Mouse (Mus musculus) liver, embryonic 14.5 days (tissue): Measurements from ENCODE around the gene Olfr270. TPM values are rescaled to one million over a fixed set of nuclear protein-coding genes. Genes with fewer than 3 reads are reported as not detected.

Experiments
- ATAC-seq: fragments of 200-750 bp; cut with Nextera tagmentation; 2 replicates; pipeline ENCODE4 v1.8.0; 2017; ENCODE audit warnings: moderate number of reproducible peaks, mild to moderate bottlenecking, moderate library complexity; ENCODE audit not compliant: insufficient read depth
- DNase-seq, 3 experiments: peaks; one replicate each; pipeline ENCODE4 v3.0.0-alpha.2; 2012 to 2013; ENCODE audit warnings: low read depth in 3 of 3, low spot score in 3 of 3
- H3K27ac ChIP-seq: fragments of 300-500 bp; sonication (generic); 2 replicates; pipeline ENCODE4 v1.5.1; 2014; ENCODE audit warnings: moderate library complexity, mild to moderate bottlenecking, control low read depth, inconsistent platforms
- H3K27me3 ChIP-seq: fragments of 300-500 bp; sonication (generic); 2 replicates; pipeline ENCODE4 v1.6.1; 2014; ENCODE audit warnings: mild to moderate bottlenecking, low read length, moderate library complexity; ENCODE audit not compliant: control insufficient read depth, insufficient read depth
- H3K36me3 ChIP-seq: fragments of 300-500 bp; sonication (generic); replicated peaks from 2 replicates; pipeline ENCODE4 v1.6.1; 2014; ENCODE audit warnings: low read depth; ENCODE audit not compliant: control insufficient read depth, insufficient read depth
- H3K4me1 ChIP-seq, 2 experiments: fragments of 200-500 bp in 1 of 2; fragments of 300-500 bp in 1 of 2; sonication (generic) in 1 of 2; replicated peaks; 2 replicates each; pipeline ENCODE4 v1.6.1; 2012 to 2014; ENCODE audit warnings: antibody characterized with exemption in 1 of 2, inconsistent platforms in 1 of 2, low read length in 1 of 2; ENCODE audit not compliant: control insufficient read depth in 2 of 2, insufficient read depth in 2 of 2
- H3K4me2 ChIP-seq: fragments of 300-500 bp; sonication (generic); 2 replicates; pipeline ENCODE4 v1.6.1; 2014; ENCODE audit warnings: low read depth, mild to moderate bottlenecking, control low read depth, moderate library complexity
- H3K4me3 ChIP-seq, 2 experiments: fragments of 200-500 bp in 1 of 2; fragments of 300-500 bp in 1 of 2; sonication (generic) in 1 of 2; 2 replicates each; pipeline ENCODE4 v1.5.1; 2012 to 2014; ENCODE audit warnings: low read depth in 2 of 2, low read length in 2 of 2, mild to moderate bottlenecking in 2 of 2, control low read depth in 1 of 2, inconsistent platforms in 1 of 2, moderate library complexity in 1 of 2; ENCODE audit not compliant: insufficient read depth in 1 of 2
- H3K9ac ChIP-seq: fragments of 300-500 bp; sonication (generic); replicated peaks from 2 replicates; pipeline ENCODE4 v1.6.1; 2014; ENCODE audit warnings: mild to moderate bottlenecking, control low read depth, moderate library complexity
- H3K9me3 ChIP-seq: fragments of 300-500 bp; sonication (generic); 2 replicates; pipeline ENCODE4 v1.6.1; 2016; ENCODE audit warnings: low read length, mixed read lengths; ENCODE audit not compliant: control insufficient read depth
- CTCF ChIP-seq: IDR thresholded peaks from 2 replicates; pipeline ENCODE4 v1.5.1; 2016; ENCODE audit warnings: antibody characterized with exemption, low read depth, control low read depth
- EP300 ChIP-seq: IDR thresholded peaks from 2 replicates; pipeline ENCODE4 v1.6.1; 2016; ENCODE audit warnings: antibody characterized with exemption, low read depth
- WGBS: fragments of 180-500 bp; shearing (Covaris S2); extraction: QIAGEN DNeasy Blood & Tissue Kit; methylation state at CpG from one replicate; pipeline ENCODE4 v1.1.7; 2014; ENCODE audit not compliant: insufficient replicate concordance; 5-methylcytosine and 5-hydroxymethylcytosine counted together
- polyA plus RNA-seq, 2 experiments: library from polyadenylated mRNA; depleted of rRNA in 1 of 2; stranded (reverse) in 1 of 2; unstranded in 1 of 2; fragments of >200 nt; fragmentation: Nextera tagmentation in 1 of 2; extraction: Ambion mirVana in 1 of 2; gene quantifications; 2 replicates each; pipeline versions ENCODE4 v1.2.1 to v1.2.3; 2012 to 2014

Gene Olfr270
- polyA plus RNA-seq, 2 experiments = not detected

DNA sequence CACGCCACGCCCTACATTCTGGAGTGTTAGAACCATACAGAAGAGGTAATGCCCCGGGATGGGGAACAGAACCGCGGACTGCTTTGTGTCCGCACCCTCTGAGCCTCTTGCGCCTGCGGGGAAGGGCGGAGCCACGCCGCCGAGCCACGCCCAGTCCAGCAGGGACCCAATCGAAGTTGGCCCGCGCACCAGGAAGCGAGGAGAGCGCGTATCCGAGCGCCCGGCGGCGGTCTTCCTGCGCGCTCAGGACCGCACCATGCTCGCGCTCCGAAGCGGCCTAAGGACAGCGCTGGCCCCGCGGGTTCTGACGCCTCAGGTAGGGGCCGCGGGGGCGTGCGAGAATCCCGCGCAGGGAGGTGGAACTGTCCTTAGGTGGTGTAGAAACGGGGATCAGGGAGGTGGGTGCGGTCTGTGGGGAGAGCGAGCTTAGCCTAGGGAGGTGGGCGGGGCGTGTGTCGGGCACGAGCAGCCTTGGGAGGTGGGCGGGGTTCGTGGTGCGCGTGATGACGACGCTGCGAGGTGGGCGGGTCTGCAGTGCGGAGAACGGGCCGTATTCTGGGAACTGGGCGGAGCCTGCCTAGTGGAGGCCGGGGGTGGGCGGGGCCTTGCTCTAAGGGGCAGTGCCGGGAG is 47.5 kb downstream of the Olfr270 start, which contains the start of gene Nipsnap3b:
Gene Nipsnap3b, plus strand, starts transcription at position 149 of the 630 bp plus-strand sequence.
- Histone ChIP-seq H3K27me3 (no peaks in the 10 kb centered on the region), H3K4me3 (peak within 1 kb of the TSS; percentile 75 to 80), H3K4me2 (peak within 1 kb of the TSS; percentile 77), H3K36me3 (peaks cover 9% of the 10 kb centered on the region), H3K9me3 (no peaks in the 10 kb centered on the region; the same call in 1 of the 2 replicates), H3K27ac (peak within 1 kb of the TSS; percentile 43; the same call in 1 of the 2 replicates), H3K4me1 (peaks cover 0 to 7% of the 10 kb centered on the region in 2 experiments; a peak in 2 of 4 replicates), H3K9ac (peak within 1 kb of the TSS; percentile 67)
- TF ChIP-seq EP300 (no peak), CTCF (no peak)
- DNase-seq = peak; percentile 85 to 90 (median 87)
- WGBS = under 1% methylated on average over 62 of the region's 63 CpGs
- ATAC-seq = peak; percentile 97

DNA sequence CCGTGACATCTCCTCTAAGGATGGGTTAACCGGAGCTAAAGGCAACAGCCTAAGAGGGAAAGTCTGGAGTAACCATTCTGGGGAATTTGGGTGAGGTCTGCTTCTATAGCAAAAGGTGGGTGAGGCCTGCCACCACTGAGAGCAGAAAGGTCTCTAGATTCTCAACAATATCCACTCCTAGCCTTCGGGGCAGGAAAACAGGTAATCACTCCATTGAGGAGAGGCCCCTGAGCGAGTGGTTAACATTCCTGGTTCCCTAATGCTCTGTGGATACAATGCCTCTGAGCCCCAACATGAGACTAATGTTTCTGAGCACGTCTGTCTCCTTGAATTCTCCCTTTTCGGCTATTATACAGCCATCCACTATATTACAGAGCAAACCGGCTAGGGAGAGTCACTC is 50.1 kb downstream of the Olfr270 start:
- H3K27me3 ChIP-seq = no peaks in the 10 kb centered on the region
- no peak overlapping the region for H3K4me2 ChIP-seq
- H3K9ac ChIP-seq = no peak overlapping the region
- ATAC-seq (no peak), DNase-seq (no peak)
- no peaks in the 10 kb centered on the region; the same call in 1 of the 2 replicates for H3K9me3 ChIP-seq
- H3K27ac ChIP-seq = no peak overlapping the region
- peaks cover 0 to 7% of the 10 kb centered on the region in 2 experiments; a peak in 2 of 4 replicates for H3K4me1 ChIP-seq
- no peak overlapping the region for H3K4me3 ChIP-seq
- H3K36me3 ChIP-seq = peaks cover 14% of the 10 kb centered on the region
- WGBS = 77% methylated on average over 7 of the region's 7 CpGs
- TF ChIP-seq CTCF (no peak), EP300 (no peak)

DNA sequence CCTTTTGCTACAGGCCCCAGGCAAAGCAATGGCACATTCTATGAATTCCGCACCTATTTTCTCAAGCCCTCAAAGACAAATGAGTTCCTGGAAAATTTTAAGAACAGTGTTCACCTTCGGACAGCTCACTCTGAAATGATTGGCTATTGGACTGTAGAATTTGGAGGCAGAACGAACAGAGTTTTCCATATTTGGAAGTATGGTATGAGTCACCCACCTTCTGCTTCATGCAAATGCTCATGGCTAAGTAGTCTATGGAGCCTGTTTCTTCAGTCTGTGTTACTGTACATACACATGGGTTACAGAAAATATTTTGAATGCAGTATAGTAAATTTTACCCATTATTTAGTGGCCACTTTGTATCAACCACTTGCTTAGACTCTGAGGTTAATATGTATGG is 50.7 kb downstream of the Olfr270 start:
- Histone ChIP-seq H3K9ac (no peak overlapping the region), H3K4me1 (peaks cover 0 to 7% of the 10 kb centered on the region in 2 experiments; a peak in 2 of 4 replicates), H3K9me3 (no peaks in the 10 kb centered on the region; the same call in 1 of the 2 replicates), H3K27me3 (no peaks in the 10 kb centered on the region), H3K4me3 (no peak overlapping the region), H3K27ac (no peak overlapping the region), H3K36me3 (peaks cover 14% of the 10 kb centered on the region), H3K4me2 (no peak overlapping the region)
- TF ChIP-seq EP300 (no peak), CTCF (no peak)
- DNase-seq = no peak
- ATAC-seq = no peak
- WGBS = 85% methylated on average over 3 of the region's 3 CpGs

DNA sequence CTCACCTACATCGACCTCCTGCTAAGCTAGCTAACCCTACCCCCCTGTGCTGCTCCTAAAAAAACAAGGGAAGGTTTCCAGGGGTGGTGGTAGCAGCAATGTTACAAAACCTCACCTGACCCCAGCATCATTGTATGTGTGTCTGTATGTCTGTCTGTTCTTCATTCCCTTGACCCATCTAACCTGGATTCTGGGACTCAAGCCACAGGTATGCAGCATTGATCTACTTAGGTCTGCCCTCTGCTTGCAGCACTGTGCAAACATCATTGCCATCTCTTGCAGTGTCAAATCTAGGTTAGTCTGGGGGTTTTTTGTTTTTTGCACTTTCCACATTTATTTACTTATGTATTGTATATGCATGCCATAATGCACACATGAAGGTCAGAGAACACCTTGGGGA is 54.0 kb downstream of the Olfr270 start:
- 77% methylated on average over 1 of the region's 1 CpGs for WGBS
- no peaks in the 10 kb centered on the region for H3K4me1 ChIP-seq
- H3K4me2 ChIP-seq = no peak overlapping the region
- TF ChIP-seq CTCF = no peak
- no peak for TF ChIP-seq EP300
- H3K36me3 ChIP-seq = peaks cover 14% of the 10 kb centered on the region
- ATAC-seq (no peak), DNase-seq (no peak)
- no peak overlapping the region for H3K4me3 ChIP-seq
- H3K27me3 ChIP-seq = no peaks in the 10 kb centered on the region
- no peak overlapping the region for H3K27ac ChIP-seq
- no peak overlapping the region for H3K9ac ChIP-seq
- no peaks in the 10 kb centered on the region; the same call in 1 of the 2 replicates for H3K9me3 ChIP-seq

Other genes starting within 250 kb of the Olfr270 start
- gene Olfr275, start 149.9 kb upstream of the Olfr270 start, polyA plus RNA-seq (2012; rRNA removed) = not detected in 2 replicates
- gene Olfr275, start 149.9 kb upstream of the Olfr270 start, polyA plus RNA-seq (2014; fragmentation: Nextera tagmentation; extraction: Ambion mirVana) = not detected in 2 replicates
- gene Olfr273, start 105.3 kb upstream of the Olfr270 start, polyA plus RNA-seq (2012; rRNA removed) = not detected in 2 replicates
- gene Olfr273, start 105.3 kb upstream of the Olfr270 start, polyA plus RNA-seq (2014; fragmentation: Nextera tagmentation; extraction: Ambion mirVana) = not detected in 2 replicates
- 0.03 and 0.04 TPM in 2 replicates for gene Olfr272, start 45.4 kb upstream of the Olfr270 start, polyA plus RNA-seq (2012; rRNA removed)
- not detected in 2 replicates for gene Olfr272, start 45.4 kb upstream of the Olfr270 start, polyA plus RNA-seq (2014; fragmentation: Nextera tagmentation; extraction: Ambion mirVana)
- not detected in 2 replicates for gene Nipsnap3a, start 24.7 kb downstream of the Olfr270 start, polyA plus RNA-seq (2012; rRNA removed)
- gene Nipsnap3a, start 24.7 kb downstream of the Olfr270 start, polyA plus RNA-seq (2014; fragmentation: Nextera tagmentation; extraction: Ambion mirVana) = not detected in 2 replicates
- gene Nipsnap3b, start 47.3 kb downstream of the Olfr270 start, polyA plus RNA-seq (2012; rRNA removed) = 12.0 and 13.2 TPM in 2 replicates
- gene Nipsnap3b, start 47.3 kb downstream of the Olfr270 start, polyA plus RNA-seq (2014; fragmentation: Nextera tagmentation; extraction: Ambion mirVana) = 33.7 and 38.4 TPM in 2 replicates
- gene Abca1, start 195.3 kb downstream of the Olfr270 start, polyA plus RNA-seq (2012; rRNA removed) = 5.7 and 7.0 TPM in 2 replicates
- 12.0 and 13.1 TPM in 2 replicates for gene Abca1, start 195.3 kb downstream of the Olfr270 start, polyA plus RNA-seq (2014; fragmentation: Nextera tagmentation; extraction: Ambion mirVana)